Mouse (Mus musculus) forebrain, embryonic 14.5 days (tissue): ENCODE data around the gene Mtch1. TPM values are rescaled to one million over a fixed set of nuclear protein-coding genes. Genes with fewer than 3 reads are reported as not detected.
"Not testable (repeated sequence)": the region's sequence is repeated elsewhere in the genome, so short reads cannot be mapped to it uniquely, and the experiment has no call there.

ENCODE experiments used
- ATAC-seq: fragments of 200-750 bp; cut with Nextera tagmentation; 2 replicates; pipeline ENCODE4 v1.8.0; 2017; ENCODE audit warnings: mild to moderate bottlenecking, moderate library complexity
- DNase-seq: peaks from one replicate; pipeline ENCODE4 v3.0.0-alpha.2; 2015; ENCODE audit warnings: low spot score
- H3K27ac ChIP-seq: fragments of 300-500 bp; sonication (generic); 2 replicates; pipeline ENCODE4 v1.5.1; 2014; ENCODE audit warnings: low read depth, mild to moderate bottlenecking, control low read depth, low read length, moderate library complexity
- H3K27me3 ChIP-seq: fragments of 300-500 bp; sonication (generic); replicated peaks from 2 replicates; pipeline ENCODE4 v1.6.1; 2014; ENCODE audit warnings: low read length, control low read depth, mixed read lengths; ENCODE audit not compliant: control insufficient read depth, insufficient read depth
- H3K36me3 ChIP-seq: fragments of 300-500 bp; sonication (generic); 2 replicates; pipeline ENCODE4 v1.6.1; 2014; ENCODE audit warnings: low read length, control low read depth; ENCODE audit not compliant: control insufficient read depth, insufficient read depth
- H3K4me1 ChIP-seq: fragments of 300-500 bp; sonication (generic); 2 replicates; pipeline ENCODE4 v1.6.1; 2014; ENCODE audit warnings: antibody characterized with exemption, low read length, control low read depth; ENCODE audit not compliant: control insufficient read depth, insufficient read depth
- H3K4me2 ChIP-seq: fragments of 300-500 bp; sonication (generic); 2 replicates; pipeline ENCODE4 v1.6.1; 2014; ENCODE audit warnings: mild to moderate bottlenecking, control low read depth, low read length
- H3K4me3 ChIP-seq: fragments of 300-500 bp; sonication (generic); 2 replicates; pipeline ENCODE4 v1.5.1; 2014; ENCODE audit warnings: low read depth, low read length, control low read depth
- H3K9ac ChIP-seq: fragments of 300-500 bp; sonication (generic); 2 replicates; pipeline ENCODE4 v1.6.1; 2014; ENCODE audit warnings: mild to moderate bottlenecking, low read length, control low read depth, moderate library complexity
- H3K9me3 ChIP-seq: fragments of 300-500 bp; sonication (generic); replicated peaks from 2 replicates; pipeline ENCODE4 v1.6.1; 2016; ENCODE audit warnings: low read length, control low read depth, mixed read lengths; ENCODE audit not compliant: control insufficient read depth
- WGBS: fragments of 180-500 bp; shearing (Covaris S2); extraction: QIAGEN DNeasy Blood & Tissue Kit; methylation state at CpG from one replicate; pipeline ENCODE4 v1.1.7; 2014; 5-methylcytosine and 5-hydroxymethylcytosine counted together
- polyA plus RNA-seq: library from polyadenylated mRNA; unstranded; fragments of >200 nt; fragmentation: Nextera tagmentation; extraction: Ambion mirVana; gene quantifications from 2 replicates; pipeline ENCODE4 v1.2.1, GENCODE M21; 2014

Mtch1 gene
- polyA plus RNA-seq, 1 experiment from 2014 or later, result 521 TPM

- peak; percentile 65 for DNase-seq
- 4% methylated on average over 17 of the region's 17 CpGs for WGBS
- H3K27me3 ChIP-seq, result no peaks in the 10 kb centered on the region
- peak overlapping the region; percentile 61 for H3K9ac ChIP-seq
- peak overlapping the region; percentile 97 for H3K27ac ChIP-seq
- ATAC-seq, result peak; percentile 57
- no peaks in the 10 kb centered on the region for H3K36me3 ChIP-seq
- H3K4me2 ChIP-seq, result peak overlapping the region; percentile 55
- H3K4me3 ChIP-seq, result peak overlapping the region; percentile 27; the same call in 1 of the 2 replicates
- peaks cover 25% of the 10 kb centered on the region for H3K4me1 ChIP-seq
- no peaks in the 10 kb centered on the region for H3K9me3 ChIP-seq
Observed at GRCm38 (mm10) chr17:29355841-29356478, 8.2 kb upstream of the Mtch1 start.

GRCm38 (mm10) chr17:29355461-29355840 is 7.7 kb upstream of the Mtch1 start:
- 17% methylated on average over 5 of the region's 5 CpGs for WGBS
- no peak overlapping the region for H3K4me3 ChIP-seq
- H3K9me3 ChIP-seq, result no peaks in the 10 kb centered on the region
- ATAC-seq (peak; percentile 54), DNase-seq (peak; percentile 72)
- no peaks in the 10 kb centered on the region for H3K36me3 ChIP-seq
- no peaks in the 10 kb centered on the region for H3K27me3 ChIP-seq
- peak overlapping the region; percentile 55 for H3K4me2 ChIP-seq
- peak overlapping the region; percentile 61 for H3K9ac ChIP-seq
- peaks cover 25% of the 10 kb centered on the region for H3K4me1 ChIP-seq
- H3K27ac ChIP-seq, result peak overlapping the region; percentile 97

DNA sequence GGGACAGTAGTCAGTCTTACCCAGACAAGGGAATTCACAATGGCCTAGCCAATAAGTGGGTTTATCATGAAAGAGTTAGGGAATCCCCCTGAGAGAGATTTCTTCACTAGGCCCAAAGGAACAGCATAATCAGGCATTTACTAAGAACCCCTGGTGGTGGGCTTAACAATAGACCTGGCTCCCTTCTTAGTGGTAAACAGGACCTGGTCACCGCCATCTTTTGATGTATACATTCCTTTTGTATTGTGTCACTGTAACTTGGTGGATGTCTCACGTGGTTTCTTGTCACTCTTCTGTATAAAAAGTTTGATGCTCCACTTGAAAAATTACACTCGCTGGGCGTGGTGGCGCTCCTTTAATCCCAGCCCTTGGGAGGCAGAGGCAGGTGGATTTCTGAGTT is 3.3 kb upstream of the Mtch1 start:
- not testable (repeated sequence) for DNase-seq, H3K4me3 ChIP-seq, H3K9ac ChIP-seq, H3K4me2 ChIP-seq, H3K27ac ChIP-seq, H3K36me3 ChIP-seq, ATAC-seq, H3K9me3 ChIP-seq, H3K27me3 ChIP-seq
- H3K4me1 ChIP-seq, result peaks cover 17% of the 10 kb centered on the region
- 56% methylated on average over 5 of the region's 5 CpGs for WGBS

- H3K4me1 ChIP-seq, result peaks cover 14% of the 10 kb centered on the region
- no peaks in the 10 kb centered on the region for H3K27me3 ChIP-seq
- H3K27ac ChIP-seq, result no peak overlapping the region
- 72% methylated on average over 2 of the region's 2 CpGs for WGBS
- H3K9ac ChIP-seq, result no peak overlapping the region
- no peak overlapping the region for H3K4me3 ChIP-seq
- H3K4me2 ChIP-seq, result no peak overlapping the region
- H3K36me3 ChIP-seq, result peaks cover 3% of the 10 kb centered on the region
- no peaks in the 10 kb centered on the region for H3K9me3 ChIP-seq
- ATAC-seq (no peak), DNase-seq (no peak)
Observed at GRCm38 (mm10) chr17:29348996-29349395, 1.3 kb upstream of the Mtch1 start.

GRCm38 (mm10) chr17:29347126-29347644 is 549 bp downstream of the Mtch1 start:
- peak overlapping the region; percentile 93 for H3K27ac ChIP-seq

DNA sequence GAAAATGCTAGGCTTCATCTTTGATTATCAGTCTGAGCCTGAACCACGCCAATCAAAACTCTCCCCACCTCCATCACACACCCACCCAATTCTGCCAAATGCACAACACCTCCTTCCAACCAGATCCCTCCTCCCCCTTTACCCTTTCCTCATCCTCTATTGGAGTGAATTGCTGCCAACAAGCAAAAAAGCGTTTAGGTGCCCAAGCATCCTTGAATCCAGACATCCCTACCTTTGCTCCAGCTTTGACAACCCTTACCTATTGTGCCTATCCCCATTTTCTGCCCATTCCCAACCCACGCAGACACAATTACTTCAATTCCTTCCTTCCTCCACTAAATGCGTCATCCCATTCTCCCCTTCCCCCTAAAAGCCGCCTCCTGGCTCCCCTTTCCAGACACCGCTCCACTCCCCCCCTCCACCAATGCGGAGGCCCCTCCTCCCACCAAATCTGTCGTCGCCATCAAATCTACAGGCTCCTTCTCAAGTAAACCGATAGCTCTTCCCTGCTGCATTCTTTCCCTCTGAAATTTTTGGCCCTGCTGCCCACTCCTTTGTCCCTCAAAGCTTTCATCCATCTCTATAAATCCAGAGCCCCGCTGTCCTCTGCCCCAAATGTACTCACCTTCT is 1.1 kb downstream of the Mtch1 start:
- ATAC-seq (peak; percentile 57), DNase-seq (peak; percentile 83)
- no peaks in the 10 kb centered on the region for H3K9me3 ChIP-seq
- H3K9ac ChIP-seq, result peak overlapping the region; percentile 89
- no peaks in the 10 kb centered on the region for H3K27me3 ChIP-seq
- H3K4me2 ChIP-seq, result peak overlapping the region; percentile 67
- peaks cover 24% of the 10 kb centered on the region for H3K36me3 ChIP-seq
- 2% methylated on average over 11 of the region's 11 CpGs for WGBS
- peak overlapping the region; percentile 93 for H3K27ac ChIP-seq
- H3K4me3 ChIP-seq, result peak overlapping the region; percentile 95
- H3K4me1 ChIP-seq, result peaks cover 19% of the 10 kb centered on the region

More at GRCm38 (mm10) chr17:29347126-29347644, 549 bp downstream of the Mtch1 start:
- H3K36me3 ChIP-seq, result peaks cover 20% of the 10 kb centered on the region
- H3K4me3 ChIP-seq, result peak overlapping the region; percentile 95
- peak overlapping the region; percentile 67 for H3K4me2 ChIP-seq
- under 1% methylated on average over 38 of the region's 45 CpGs for WGBS
- no peaks in the 10 kb centered on the region for H3K9me3 ChIP-seq
- peak overlapping the region; percentile 89 for H3K9ac ChIP-seq
- ATAC-seq (peak; percentile 47), DNase-seq (peak; percentile 53)
- H3K4me1 ChIP-seq, result peaks cover 14% of the 10 kb centered on the region
- H3K27me3 ChIP-seq, result no peaks in the 10 kb centered on the region

GRCm38 (mm10) chr17:29345272-29345671 is 2.5 kb downstream of the Mtch1 start:
- Histone ChIP-seq H3K9me3 (no peaks in the 10 kb centered on the region), H3K27me3 (no peaks in the 10 kb centered on the region), H3K27ac (0 out of 2 replicates have a peak overlapping the region, but pooled peaks have one; percentile 93), H3K4me2 (peak overlapping the region; percentile 67; the same call in 1 of the 2 replicates), H3K4me3 (no peak overlapping the region), H3K36me3 (peaks cover 33% of the 10 kb centered on the region), H3K4me1 (peaks cover 19% of the 10 kb centered on the region), H3K9ac (0 out of 2 replicates have a peak overlapping the region, but pooled peaks have one; percentile 89)
- ATAC-seq (no peak), DNase-seq (no peak)
- 90% methylated on average over 12 of the region's 12 CpGs for WGBS

DNA sequence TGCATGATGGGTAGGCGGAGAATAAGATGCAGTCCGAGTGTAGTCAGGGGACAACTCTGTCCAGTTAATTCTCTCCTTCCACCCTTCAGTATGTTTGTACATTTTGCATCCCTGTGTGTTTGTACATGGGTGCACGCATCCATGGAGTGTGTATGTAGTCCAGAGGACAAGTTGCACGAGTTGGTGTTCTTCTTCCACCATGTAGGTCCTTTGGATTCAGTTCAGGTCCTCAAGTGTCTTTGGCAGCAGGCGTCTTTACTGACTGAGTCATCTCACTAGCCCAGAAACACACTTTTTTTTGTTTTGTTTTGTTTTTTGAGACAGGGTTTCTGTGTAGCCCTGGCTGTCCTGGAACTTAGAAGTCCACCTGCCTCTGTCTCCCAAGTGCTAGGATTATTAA is 4.5 kb downstream of the Mtch1 start:
- DNase-seq, result no peak
- no peak overlapping the region for H3K4me2 ChIP-seq
- 91% methylated on average over 5 of the region's 5 CpGs for WGBS
- no peak overlapping the region for H3K4me3 ChIP-seq
- peaks cover 53% of the 10 kb centered on the region for H3K36me3 ChIP-seq
- H3K4me1 ChIP-seq, result peaks cover 19% of the 10 kb centered on the region
- H3K9me3 ChIP-seq, result no peaks in the 10 kb centered on the region
- H3K9ac ChIP-seq, result no peak overlapping the region
- no peak for ATAC-seq
- H3K27me3 ChIP-seq, result no peaks in the 10 kb centered on the region
- H3K27ac ChIP-seq, result no peak overlapping the region
